Mouse (Mus musculus) activated CD4-positive, CD25-positive, alpha-beta regulatory T cell, adult 4 months (primary cell): ENCODE measurements around the gene Gm21767. TPM values are rescaled to one million over a fixed set of nuclear protein-coding genes. Genes with fewer than 3 reads are reported as not detected.
"Not testable (repeated sequence)": the region's sequence is repeated elsewhere in the genome, so short reads cannot be mapped to it uniquely, and the experiment has no call there.

Source experiments
- ATAC-seq: one replicate; pipeline ENCODE4 v1.8.0; 2017
- polyA plus RNA-seq, 2 experiments: library from polyadenylated mRNA; unstranded; fragments of 100-300 nt; shearing (Covaris generic); gene quantifications; one replicate each; pipeline ENCODE4 v1.2.1; 2017

Gm21767 gene
- polyA plus RNA-seq, result not detected

DNA sequence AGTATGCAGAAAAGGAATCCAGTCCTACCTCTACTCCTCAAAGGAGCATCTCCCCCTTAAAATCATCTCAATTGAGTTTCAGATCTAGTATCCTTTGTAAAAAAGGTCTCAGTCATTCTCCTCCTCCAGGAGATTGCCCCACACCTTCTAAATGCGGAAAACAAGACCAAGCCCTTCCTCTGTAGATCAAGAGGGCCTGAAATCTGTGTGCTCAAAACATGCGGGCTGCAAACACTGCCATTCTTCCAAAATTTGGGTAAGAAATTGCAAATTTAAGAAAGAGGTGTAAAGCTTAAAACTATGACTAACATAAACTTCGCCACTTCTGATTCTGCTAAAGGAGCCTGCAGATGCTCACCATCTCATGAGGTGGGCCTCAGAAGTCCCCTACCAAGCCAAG, at the start of gene Gm21767:
Gene Gm21767 (plus strand): TSS at position 301 of the 400 bp plus-strand sequence.
- ATAC-seq, result not testable (repeated sequence)
